Mouse (Mus musculus) T-helper 17 cell (primary cell): ENCODE results near the gene Olfr695.
"Not testable (repeated sequence)": the region's sequence is repeated elsewhere in the genome, so short reads cannot be mapped to it uniquely, and the experiment has no call there.

ENCODE experiments used
- in situ Hi-C, 2 experiments: fragments of 300-600 bp; cut with MboI, MseI; formaldehyde crosslinking; loops; 1 replicate in 1 of 2; 2 replicates in 1 of 2; pipeline ENCODE4 v1.15.1; 2025; ENCODE audit warnings: high pct_unique_total_duplicates in 2 of 2

Olfr695 gene

GRCm38 (mm10) chr7:106716296-106716695 is at the start of gene Olfr695:
Gene Olfr695 (minus strand): TSS chr7:106716396.
- in situ Hi-C loops, result no loop called here

DNA sequence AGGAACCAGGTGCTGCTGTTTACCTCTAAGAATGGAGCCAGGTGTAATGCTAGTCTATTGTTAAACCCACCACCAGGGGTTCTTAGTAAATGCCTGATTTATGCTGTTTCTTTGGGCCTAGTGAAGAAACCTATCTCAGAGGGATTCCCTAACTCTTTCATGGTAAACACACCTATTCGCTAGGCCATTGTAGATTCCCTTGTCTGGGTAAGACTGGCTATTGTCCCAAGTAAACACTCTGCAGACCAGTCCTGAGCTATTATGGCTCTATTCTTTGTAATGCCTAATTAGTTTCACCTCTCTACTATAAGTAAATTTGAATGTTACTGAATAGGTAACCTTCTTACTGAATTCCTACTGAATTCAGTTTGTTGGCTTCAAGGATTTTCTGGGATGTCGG is 44.8 kb upstream of the Olfr695 start:
- in situ Hi-C loops, result not testable (repeated sequence)

DNA sequence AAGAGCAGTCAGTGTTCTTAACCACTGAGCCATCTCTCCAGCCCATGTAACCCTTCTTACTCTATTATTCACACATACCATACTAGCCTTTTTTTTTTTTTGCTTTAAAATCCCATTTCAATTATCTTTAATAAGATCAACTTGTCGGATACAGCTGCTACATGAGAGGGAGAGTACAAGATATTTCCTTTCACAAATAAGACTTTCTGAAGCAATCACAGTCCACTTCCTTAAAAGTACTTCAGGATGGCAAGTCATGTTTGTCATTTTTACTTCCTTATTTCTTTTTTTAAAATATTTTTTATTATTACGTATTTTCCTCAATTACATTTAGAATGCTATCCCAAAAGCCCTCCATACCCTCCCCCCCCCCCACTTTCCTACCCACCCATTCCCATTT is 42.6 kb upstream of the Olfr695 start:
- in situ Hi-C loops, result no loop called here

- in situ Hi-C loops, result no loop called here
These were observed 39.1 kb upstream of the Olfr695 start, which contains the start of gene Olfr698 for GRCm38 (mm10) chr7:106755297-106755696. Gene Olfr698 (minus strand): TSS chr7:106755397.

DNA sequence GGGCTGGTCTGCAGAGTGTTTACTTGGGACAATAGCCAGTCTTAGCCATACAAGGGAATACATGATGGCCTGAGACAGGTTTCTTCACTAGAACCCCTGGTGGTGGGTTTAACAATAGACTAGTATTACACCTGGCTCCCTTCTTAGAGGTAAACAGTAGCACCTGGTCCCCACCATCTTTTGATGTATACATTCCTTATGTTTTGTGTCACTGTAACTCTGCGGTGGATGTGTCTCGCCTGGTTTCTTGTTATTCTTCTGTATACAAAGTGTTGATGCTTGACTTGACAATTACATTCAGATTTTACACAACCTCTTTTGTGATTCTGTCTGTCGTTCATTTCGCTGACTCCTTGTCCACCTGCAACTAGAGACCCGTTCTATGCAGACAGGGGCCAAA is 29.6 kb upstream of the Olfr695 start:
- in situ Hi-C loops, result no loop called here

DNA sequence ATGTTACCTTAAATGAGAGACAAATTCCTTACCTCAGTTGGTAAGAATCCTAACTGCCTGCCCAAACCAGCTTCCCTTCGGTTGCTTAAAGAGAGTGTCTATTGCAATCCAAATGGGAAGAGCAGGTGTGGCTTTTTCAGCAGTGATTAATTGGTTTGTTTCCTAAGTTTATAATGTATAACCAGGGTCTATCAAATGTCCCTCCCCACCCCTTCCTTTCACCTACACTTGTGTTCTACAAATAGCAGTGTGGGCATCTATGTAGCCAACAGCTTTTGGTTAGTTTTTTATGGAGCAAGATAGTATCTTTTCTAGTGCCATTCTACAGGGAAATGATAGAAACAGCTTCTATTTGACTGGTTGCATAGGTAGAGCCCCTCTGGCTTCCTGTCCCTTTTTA is 26.1 kb upstream of the Olfr695 start, which contains the start of gene Olfr697:
TSS of gene Olfr697 (minus strand) at position 101 of the 400 bp plus-strand sequence.
- in situ Hi-C loops, result no loop called here

DNA sequence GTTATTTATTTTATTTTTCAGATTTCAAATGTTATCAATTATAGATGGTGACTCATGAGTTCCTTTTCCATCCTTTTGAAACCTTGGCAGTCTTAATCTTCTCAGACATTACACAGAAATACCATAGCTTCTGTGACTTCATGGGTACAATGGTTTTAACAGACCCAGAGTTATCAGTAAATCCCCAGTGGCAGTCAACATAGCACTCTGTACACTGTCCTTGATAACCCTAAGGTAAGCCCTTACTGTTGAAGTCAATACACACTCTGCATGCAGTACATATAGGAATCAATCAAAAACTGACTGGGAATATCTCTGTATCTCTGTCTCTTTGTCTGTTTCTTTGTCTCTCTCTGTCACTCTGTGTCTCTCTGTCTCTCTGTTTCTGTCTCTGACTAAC is 20.8 kb upstream of the Olfr695 start:
- in situ Hi-C loops, result no loop called here

DNA sequence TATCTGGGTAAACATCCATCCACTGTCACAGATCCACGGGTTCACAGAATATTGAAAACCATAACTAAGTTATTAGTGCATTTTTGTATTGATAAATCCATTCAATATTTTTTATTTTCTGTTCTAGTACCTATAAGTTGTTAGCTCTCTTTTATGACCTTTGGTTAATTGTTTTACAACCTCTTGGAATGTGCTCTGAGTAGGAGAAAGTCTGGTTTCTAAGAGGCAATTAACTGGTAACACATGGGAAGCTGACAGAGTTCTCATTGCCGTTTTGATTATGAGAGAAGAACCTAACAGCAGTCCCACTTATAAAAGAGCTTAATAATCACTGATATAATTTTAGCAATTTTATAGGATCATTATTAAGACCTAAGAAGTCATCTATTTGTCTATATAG is 17.5 kb upstream of the Olfr695 start:
- in situ Hi-C loops, result no loop called here

GRCm38 (mm10) chr7:106725654-106726053 is 9.5 kb upstream of the Olfr695 start:
- in situ Hi-C loops, result not testable (repeated sequence)

- in situ Hi-C loops, result no loop called here
These were observed 4.7 kb downstream of the Olfr695 start for GRCm38 (mm10) chr7:106711463-106711862.

DNA sequence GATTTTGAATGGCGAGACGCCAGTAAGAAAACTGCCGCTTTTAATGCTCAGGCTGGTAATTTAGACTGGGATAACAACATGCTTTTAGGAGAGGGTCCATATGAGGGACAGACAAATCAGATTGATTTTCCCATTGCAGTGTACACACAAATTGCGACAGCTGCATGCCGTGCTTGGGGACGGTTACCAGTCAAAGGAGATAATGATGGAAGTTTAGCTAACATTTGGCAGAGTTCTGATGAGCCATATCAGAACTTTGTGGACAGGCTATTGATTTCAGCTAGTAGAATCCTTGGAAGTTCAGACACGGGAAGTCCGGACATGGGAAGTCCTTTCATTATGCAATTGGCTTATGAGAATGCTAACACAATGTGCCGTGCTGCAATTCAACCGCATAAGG is 8.5 kb downstream of the Olfr695 start:
- in situ Hi-C loops, result not testable (repeated sequence)

- in situ Hi-C loops, result no loop called here
These were observed 19.3 kb downstream of the Olfr695 start for GRCm38 (mm10) chr7:106696891-106697290.

- in situ Hi-C loops, result loop anchor here in 1 of 2 experiments (5.0 kb wide), 1 partner anchor 84 kb away; no protein-coding TSS in a partner anchor
These were observed 23.2 kb downstream of the Olfr695 start for GRCm38 (mm10) chr7:106692976-106693375.

- in situ Hi-C loops, result loop anchor here in 1 of 2 experiments (5.0 kb wide), 1 partner anchor 86 kb away; no protein-coding TSS in a partner anchor
These were observed 24.5 kb downstream of the Olfr695 start, which contains the start of gene Olfr694 for GRCm38 (mm10) chr7:106691714-106692113. Gene Olfr694 (minus strand): TSS chr7:106691814.

DNA sequence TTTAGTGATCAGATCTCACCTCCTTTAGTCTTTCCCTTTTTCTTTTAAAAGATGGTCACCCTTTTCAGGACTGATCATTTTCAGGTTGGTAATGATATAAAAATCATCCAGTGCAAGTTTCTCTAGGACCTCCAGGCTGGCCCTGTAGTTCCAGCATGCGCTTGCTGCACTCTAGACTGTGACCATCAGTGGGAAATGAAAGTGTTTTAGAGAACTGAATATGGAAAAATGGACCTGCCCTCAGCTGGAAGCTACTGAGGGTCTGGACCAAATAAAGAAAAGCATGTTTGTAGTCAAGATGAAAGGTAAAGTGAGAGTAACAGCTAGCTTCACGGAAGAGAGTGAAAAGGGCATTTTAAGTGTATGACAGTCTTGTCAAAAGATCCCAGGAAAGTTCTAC is 30.8 kb downstream of the Olfr695 start:
- in situ Hi-C loops, result loop anchor here in 1 of 2 experiments (10.0 kb wide), 1 partner anchor 1619 kb away; no protein-coding TSS in a partner anchor

GRCm38 (mm10) chr7:106680484-106680883 is 35.7 kb downstream of the Olfr695 start, which contains the start of gene Olfr693:
Gene Olfr693 (minus strand): TSS chr7:106680584.
- in situ Hi-C loops, result loop anchor here in 1 of 2 experiments (10.0 kb wide), 1 partner anchor 1624 kb away; no protein-coding TSS in a partner anchor
